Mouse (Mus musculus) E14TG2a.4 (cell line): ENCODE measurements around the gene AA467197.

ENCODE experiments used
- CTCF ChIP-seq: conservative IDR thresholded peaks from 2 replicates; pipeline ENCODE4 v1.5.1; 2014; ENCODE audit warnings: low read length
- NANOG ChIP-seq: IDR thresholded peaks from 2 replicates; pipeline ENCODE4 v1.6.1; 2014; ENCODE audit warnings: borderline replicate concordance, low read length, mixed read lengths

DNA sequence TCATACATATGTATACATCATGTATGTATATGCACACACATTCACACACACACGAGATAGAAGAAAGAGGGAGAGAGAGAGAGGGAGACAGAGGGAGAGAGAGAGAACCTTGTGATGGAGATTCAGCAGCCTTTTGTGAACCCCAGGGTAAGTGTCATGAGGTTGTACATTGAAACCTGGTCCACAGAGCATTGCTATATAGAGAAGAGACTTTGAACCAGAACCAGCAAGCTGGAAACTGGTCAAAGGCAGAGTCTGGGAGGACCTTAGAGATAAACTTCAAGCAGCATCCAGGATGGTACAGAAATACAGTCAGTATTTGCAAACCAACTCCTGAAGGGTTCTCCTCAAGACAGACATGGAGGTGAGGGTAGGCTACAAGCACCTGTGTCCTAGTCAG lies 46.4 kb upstream of the AA467197 start:
- no peak for TF ChIP-seq CTCF
- no peak for TF ChIP-seq NANOG
